Mouse (Mus musculus) left cerebral cortex, postnatal 10 days (tissue): ENCODE data around the gene Gna13. TPM values are rescaled to one million over a fixed set of nuclear protein-coding genes. Genes with fewer than 3 reads are reported as not detected.

Experiments
- DNase-seq, 2 experiments: peaks; one replicate each; pipeline ENCODE4 v3.0.0; 2021 to 2022; ENCODE audit warnings: low spot score in 2 of 2, mixed read lengths in 1 of 2; ENCODE audit errors: extremely low spot score in 1 of 2
- intact Hi-C: fragments of 180-260 bp; cut with DNase I; formaldehyde crosslinking; loops from one replicate; pipeline ENCODE4 v1.15.1; 2025
- total RNA-seq, 2 experiments: library from RNA; stranded (reverse); gene quantifications; 2 replicates each; pipeline ENCODE4 v1.2.3; 2021

The Gna13 gene
- total RNA-seq, 2 experiments from 2014 or later, result 46.3 TPM

- intact Hi-C loops, result no loop called here
- peak in 1 of 2 experiments; percentile 74 for DNase-seq
These were observed 18.5 kb upstream of the Gna13 start for GRCm38 (mm10) chr11:109343991-109344599.

DNA sequence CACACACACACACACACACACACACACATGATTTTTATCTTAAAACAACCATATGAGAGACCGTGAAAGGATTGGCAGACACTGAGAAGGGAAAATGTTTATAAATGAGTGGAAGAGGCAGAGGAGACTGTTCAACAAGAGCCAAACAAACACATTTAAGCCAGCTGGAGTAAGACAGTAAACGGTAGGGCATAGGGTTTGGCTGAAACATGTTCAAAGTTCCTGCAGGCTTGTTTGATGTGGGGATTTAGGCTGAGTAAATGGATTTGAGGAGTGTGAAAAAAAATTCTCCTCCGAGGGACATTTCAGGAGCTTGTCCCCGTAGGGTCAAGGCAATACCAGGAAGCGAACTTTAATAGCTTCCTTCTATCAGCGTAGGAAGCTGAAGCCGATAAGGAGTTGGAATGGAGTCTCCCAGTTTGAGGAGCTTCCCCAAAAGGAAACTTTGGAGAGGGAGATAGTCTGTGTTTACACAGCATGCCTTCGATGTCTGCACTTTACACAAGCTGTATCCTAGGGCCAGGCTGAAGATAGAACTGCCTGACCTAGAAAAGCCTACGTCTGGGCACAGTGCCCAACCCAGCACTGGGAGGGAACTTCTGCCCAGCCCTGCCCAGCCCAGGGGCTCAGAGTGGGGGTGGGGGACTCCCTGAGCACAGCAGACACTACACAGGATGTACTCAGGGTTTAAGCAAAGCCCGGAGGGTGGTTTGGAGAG lies 15.2 kb upstream of the Gna13 start:
- DNase-seq, result peak; percentile 82 to 94
- intact Hi-C loops, result no loop called here

- no peak for DNase-seq
- intact Hi-C loops, result no loop called here
These were observed 14.2 kb upstream of the Gna13 start for GRCm38 (mm10) chr11:109348408-109348807.

GRCm38 (mm10) chr11:109349652-109350316 lies 12.8 kb upstream of the Gna13 start:
- no peak for DNase-seq
- intact Hi-C loops, result no loop called here

GRCm38 (mm10) chr11:109350317-109350714 lies 12.3 kb upstream of the Gna13 start:
- intact Hi-C loops, result no loop called here
- no peak for DNase-seq

DNA sequence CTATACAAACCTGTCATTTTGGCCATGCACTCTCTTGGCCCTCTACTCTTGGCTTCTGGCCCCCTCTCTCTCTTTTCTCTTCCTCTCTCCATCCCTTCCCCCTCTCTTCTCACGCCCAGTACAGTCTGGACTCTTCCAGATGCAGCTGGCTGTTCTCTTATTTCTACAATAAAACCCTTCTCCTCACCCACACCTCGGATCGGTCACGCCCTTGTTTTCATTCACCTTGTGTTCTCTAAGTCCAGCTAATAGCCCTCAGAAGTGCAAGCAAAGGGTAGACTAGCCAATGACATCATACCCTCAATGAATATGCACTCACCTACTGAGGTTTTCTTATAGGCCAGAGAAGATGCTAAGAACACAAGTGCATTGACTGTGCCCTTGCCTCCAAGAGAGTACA lies 11.1 kb upstream of the Gna13 start:
- intact Hi-C loops, result no loop called here
- no peak for DNase-seq

DNA sequence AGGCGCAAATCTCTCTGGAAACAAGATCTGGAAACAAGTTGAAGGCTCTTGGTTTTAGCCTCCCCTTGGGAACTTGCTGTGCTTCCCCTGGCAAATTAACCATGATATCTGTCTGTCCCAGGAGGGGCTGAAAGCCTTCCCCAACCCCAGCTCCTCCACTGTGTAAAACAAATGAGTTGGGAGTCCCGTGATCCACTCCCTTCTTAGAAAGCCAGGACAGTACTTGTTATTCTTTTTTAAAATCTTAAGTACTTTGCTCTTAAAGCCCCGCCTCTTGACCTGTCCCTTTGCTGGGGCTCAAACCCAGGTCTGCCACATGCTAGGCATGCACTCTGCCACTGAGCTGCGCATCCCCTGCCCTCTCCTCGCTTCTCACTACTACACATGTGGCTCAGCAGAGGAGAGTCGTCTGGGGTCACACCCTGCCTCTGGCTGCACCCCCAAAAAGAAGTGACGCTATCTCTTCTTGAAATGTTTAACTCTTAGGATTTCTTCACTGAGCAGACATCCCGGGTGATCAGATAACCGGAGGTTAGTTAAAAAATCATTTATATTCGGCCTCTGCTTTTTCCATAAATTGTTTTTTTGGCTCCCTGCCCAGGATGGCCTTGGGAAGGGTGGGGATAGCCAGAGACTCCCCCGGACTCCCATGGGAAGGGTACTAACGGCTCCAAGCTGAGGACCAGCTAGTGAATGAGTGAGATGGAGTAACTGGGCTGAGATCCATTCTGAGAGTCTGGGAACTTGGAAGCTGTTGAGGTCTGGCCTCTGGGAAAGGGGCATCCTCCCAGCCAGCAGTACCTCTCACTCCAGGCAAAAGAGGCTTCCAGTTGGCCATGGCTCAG lies 9.0 kb upstream of the Gna13 start:
- intact Hi-C loops, result no loop called here

GRCm38 (mm10) chr11:109354236-109354613 lies 8.4 kb upstream of the Gna13 start:
- DNase-seq, result no peak
- intact Hi-C loops, result no loop called here

More for the DNA sequence above, 9.0 kb upstream of the Gna13 start:
- no peak for DNase-seq

DNA sequence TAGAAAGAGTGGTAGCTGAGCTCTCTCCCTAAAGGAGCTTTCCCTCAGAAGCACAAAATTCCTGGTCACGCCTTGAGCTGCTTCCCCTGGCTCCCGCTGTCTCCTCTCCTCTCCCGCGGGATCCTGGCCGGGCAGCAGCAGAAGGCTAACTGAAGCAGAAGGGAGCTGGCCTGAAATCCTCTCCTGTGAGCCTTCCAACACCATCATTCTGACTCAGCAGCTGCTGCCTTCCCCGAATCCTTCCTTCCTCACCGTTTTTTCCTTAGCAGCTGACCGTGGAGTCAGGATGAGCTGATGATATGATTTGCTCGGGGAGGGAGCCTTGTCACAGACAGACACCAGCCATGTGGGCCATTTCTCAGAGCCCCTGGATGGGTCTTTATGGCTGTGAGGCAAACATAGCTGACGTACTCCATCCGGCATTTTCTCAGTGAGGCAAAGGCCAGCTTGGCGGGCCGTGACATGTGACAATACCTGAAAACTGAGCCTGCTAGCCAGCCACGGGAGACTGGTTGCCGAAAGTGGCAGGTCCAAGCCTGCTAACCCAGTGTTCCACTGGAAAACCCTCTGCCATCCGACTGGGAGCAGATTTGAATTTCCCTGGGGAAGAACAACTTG lies 6.8 kb upstream of the Gna13 start:
- peak in 1 of 2 experiments; percentile 44 for DNase-seq
- intact Hi-C loops, result no loop called here

DNA sequence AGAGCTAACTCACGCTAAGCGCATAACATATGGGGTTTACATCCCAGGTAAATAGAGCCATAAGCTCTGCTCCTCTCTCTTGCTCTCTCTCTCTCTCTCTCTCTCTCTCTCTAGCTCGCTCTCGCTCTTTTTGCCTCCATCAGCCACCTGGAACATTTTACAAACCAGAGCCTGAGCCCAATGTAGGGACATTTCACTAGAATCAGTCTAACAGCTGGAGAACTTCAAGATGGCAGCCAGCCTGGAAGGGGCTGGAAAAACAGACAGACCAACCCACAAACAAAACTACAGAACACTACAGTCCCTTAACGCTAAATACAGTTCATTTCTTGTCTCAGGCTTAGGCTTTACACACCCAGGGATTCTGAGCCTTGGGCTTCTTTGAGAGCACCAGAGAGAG lies 5.5 kb upstream of the Gna13 start:
- DNase-seq, result no peak
- intact Hi-C loops, result no loop called here

- DNase-seq, result peak in 1 of 2 experiments; percentile 61
- intact Hi-C loops, result no loop called here
These were observed 4.1 kb upstream of the Gna13 start for GRCm38 (mm10) chr11:109358549-109358948.

DNA sequence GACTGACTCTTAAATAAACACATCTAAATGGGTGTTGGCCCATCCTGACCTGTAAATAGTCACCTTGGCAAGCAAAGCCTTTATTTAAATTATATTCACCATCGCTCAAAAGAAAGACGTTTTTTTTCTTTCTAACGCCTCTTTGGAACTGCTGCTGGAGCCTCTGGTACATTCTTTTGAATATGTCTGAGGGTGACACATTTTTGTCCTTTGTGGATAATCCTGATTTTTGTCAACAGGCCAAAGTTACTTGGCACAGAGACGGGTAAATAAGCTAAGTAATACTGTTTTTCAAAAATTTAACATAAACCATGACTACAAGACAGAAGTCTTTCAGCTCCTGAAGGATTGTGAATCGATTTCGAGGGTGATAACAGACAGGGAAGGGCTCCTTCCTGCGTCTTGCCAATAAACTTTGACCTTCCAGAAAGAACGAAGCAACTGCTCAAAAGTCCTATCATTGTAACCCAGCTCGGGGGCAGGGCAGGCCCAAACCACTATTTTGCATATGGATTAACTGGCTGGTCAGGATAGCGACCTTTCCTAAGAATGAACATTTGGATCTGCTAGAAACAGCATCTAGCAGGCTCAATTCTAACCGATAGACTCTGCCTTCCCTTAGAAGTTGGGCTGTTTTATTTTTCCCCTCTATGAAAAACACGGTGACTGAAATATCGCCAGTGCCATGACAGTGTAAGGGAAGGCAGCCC lies 3.4 kb upstream of the Gna13 start:
- intact Hi-C loops, result no loop called here
- DNase-seq, result no peak

- intact Hi-C loops, result no loop called here
- DNase-seq, result no peak
These were observed 2.5 kb upstream of the Gna13 start for GRCm38 (mm10) chr11:109360102-109360501.

- intact Hi-C loops, result no loop called here
- DNase-seq, result no peak
These were observed 2.0 kb upstream of the Gna13 start for GRCm38 (mm10) chr11:109360581-109361040.

DNA sequence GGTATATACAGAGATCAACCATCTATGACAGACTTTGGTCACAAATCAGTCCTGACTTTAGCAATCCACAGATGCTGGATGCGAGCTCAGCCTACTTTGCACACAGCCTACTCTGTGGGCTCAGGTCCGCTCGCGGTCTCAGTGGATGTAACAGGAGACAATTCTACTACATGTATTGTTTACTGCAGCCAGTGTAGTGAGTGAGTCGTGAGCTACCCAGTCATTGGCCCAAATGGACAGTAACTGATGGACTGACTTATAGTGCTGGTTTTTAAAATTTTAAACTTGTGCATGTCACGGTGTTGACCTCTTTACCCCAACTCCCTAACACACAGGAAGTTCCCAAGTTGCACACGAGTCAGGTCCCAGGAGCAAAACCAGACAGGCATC lies 1.4 kb upstream of the Gna13 start:
- intact Hi-C loops, result no loop called here
- DNase-seq, result no peak

- no peak for DNase-seq
- intact Hi-C loops, result no loop called here
These were observed 784 bp upstream of the Gna13 start for GRCm38 (mm10) chr11:109361631-109362462.
